Mouse (Mus musculus): ENCODE data around the gene Vmn1r40. TPM values are rescaled to one million over a fixed set of nuclear protein-coding genes. Genes with fewer than 3 reads are reported as not detected.

The Vmn1r40 gene
- total RNA-seq, 2 experiments from 2014 or later: not detected

DNA sequence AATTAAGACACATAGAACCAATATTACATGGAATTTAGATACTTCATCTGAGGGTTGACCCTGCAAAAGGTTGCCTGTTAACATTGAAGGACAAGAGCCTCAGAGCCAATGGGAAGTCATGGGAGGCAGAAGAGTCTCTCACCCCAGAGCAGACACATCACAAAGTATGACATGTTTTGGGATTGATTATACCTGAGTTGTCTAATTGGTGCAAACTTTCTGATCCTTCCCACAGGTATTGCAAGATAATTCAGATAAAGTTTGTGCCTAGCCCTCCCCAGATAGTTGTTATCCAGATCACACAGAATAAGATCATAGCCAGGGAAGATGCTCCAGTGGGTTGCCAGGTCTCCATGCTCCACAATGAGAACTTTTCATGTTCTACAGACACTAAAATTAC, 33.1 kb downstream of the Vmn1r40 start, which contains the start of gene Vmn1r41:
Gene Vmn1r41, plus strand, starts transcription at position 301 of the 400 bp plus-strand sequence.
- DNase-seq (ENCODE audit: extremely low spot score in 1 of 2, low spot score in 2 of 2): no peak
- intact Hi-C loops (cut with DNase I): no loop called here

DNA sequence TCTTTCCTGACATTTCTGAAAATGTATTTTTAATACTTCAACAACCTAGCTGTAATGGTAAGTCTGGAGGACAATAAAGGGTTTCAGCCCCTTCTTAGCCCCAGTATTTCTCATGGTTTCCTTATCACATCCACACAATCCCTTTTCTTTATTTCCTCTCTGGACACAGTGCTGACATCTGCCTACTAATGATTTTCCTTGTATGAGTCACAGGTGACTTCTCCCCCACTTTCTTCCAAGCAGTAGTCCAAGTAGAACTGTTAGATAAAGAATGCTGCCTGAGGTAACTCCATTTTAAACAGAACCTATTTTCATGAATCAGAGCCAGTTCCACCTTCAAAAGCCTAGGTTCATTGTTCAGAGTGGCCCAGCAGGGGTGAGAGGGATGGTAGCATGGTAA, 35.5 kb downstream of the Vmn1r40 start:
- intact Hi-C loops (cut with DNase I): no loop called here
- DNase-seq (ENCODE audit: extremely low spot score in 1 of 2, low spot score in 2 of 2): no peak

Other genes starting within 250 kb of the Vmn1r40 start
- gene Chchd6, start 111.9 kb upstream of the Vmn1r40 start, total RNA-seq (2021): 10 to 100 TPM; 82.4 to 85.6 TPM
- 10 to 100 TPM in 1 of 2 experiments, 1 to 10 TPM in 1; 10.0 to 10.6 TPM for gene Txnrd3, start 63.6 kb upstream of the Vmn1r40 start, total RNA-seq (2021)
- not detected for gene Vmn1r41, start 33.2 kb downstream of the Vmn1r40 start, total RNA-seq (2021)
- gene Vmn1r42, start 168.9 kb downstream of the Vmn1r40 start, total RNA-seq (2021): not detected
- not detected for gene Vmn1r43, start 168.9 kb downstream of the Vmn1r40 start, total RNA-seq (2021)
- gene Vmn1r44, start 176.1 kb downstream of the Vmn1r40 start, total RNA-seq (2021): not detected
- gene Vmn1r45, start 233.1 kb downstream of the Vmn1r40 start, total RNA-seq (2021): not detected